Mouse (Mus musculus) stomach, postnatal 0 days (tissue): Measurements from ENCODE around the gene Arhgap31. TPM values are rescaled to one million over a fixed set of nuclear protein-coding genes. Genes with fewer than 3 reads are reported as not detected.

Experiments used
- ATAC-seq: fragments of 200-750 bp; cut with Nextera tagmentation; 2 replicates; pipeline ENCODE4 v1.8.0; 2017; ENCODE audit not compliant: low FRiP score, low TSS enrichment
- DNase-seq: peaks from one replicate; pipeline ENCODE4 v3.0.0-alpha.2; 2016; ENCODE audit warnings: low spot score
- H3K27ac ChIP-seq: fragments of 300-500 bp; sonication (generic); replicated peaks from 2 replicates; pipeline ENCODE4 v1.5.1; 2014; ENCODE audit warnings: mild to moderate bottlenecking, control low read depth
- H3K27me3 ChIP-seq: fragments of 300-500 bp; sonication (generic); 2 replicates; pipeline ENCODE4 v1.6.1; 2014; ENCODE audit warnings: low read length; ENCODE audit not compliant: control insufficient read depth, insufficient read depth
- H3K36me3 ChIP-seq: fragments of 300-500 bp; sonication (generic); 2 replicates; pipeline ENCODE4 v1.6.1; 2014; ENCODE audit warnings: low read length, mixed read lengths; ENCODE audit not compliant: control insufficient read depth, insufficient read depth
- H3K4me1 ChIP-seq: fragments of 300-500 bp; sonication (generic); replicated peaks from 2 replicates; pipeline ENCODE4 v1.6.1; 2014; ENCODE audit warnings: antibody characterized with exemption; ENCODE audit not compliant: control insufficient read depth, insufficient read depth
- H3K4me2 ChIP-seq: fragments of 300-500 bp; sonication (generic); replicated peaks from 2 replicates; pipeline ENCODE4 v1.6.1; 2014; ENCODE audit warnings: low read depth, mild to moderate bottlenecking, control low read depth, moderate library complexity
- H3K4me3 ChIP-seq: fragments of 300-500 bp; sonication (generic); 2 replicates; pipeline ENCODE4 v1.5.1; 2014; ENCODE audit warnings: low read depth, low read length, control low read depth
- H3K9ac ChIP-seq: fragments of 300-500 bp; sonication (generic); 2 replicates; pipeline ENCODE4 v1.6.1; 2014; ENCODE audit warnings: mild to moderate bottlenecking, low read length, control low read depth, mixed read lengths
- H3K9me3 ChIP-seq: fragments of 300-500 bp; sonication (generic); 2 replicates; pipeline ENCODE4 v1.6.1; 2016; ENCODE audit warnings: low read length; ENCODE audit not compliant: control insufficient read depth
- CTCF ChIP-seq: IDR thresholded peaks from 2 replicates; pipeline ENCODE4 v1.5.1; 2016; ENCODE audit warnings: antibody characterized with exemption, low read depth, mild to moderate bottlenecking, moderate library complexity
- EP300 ChIP-seq: optimal IDR thresholded peaks from 2 replicates; pipeline ENCODE3; 2016; ENCODE audit warnings: antibody characterized with exemption
- WGBS: fragments of 180-500 bp; shearing (Covaris S2); extraction: QIAGEN DNeasy Blood & Tissue Kit; methylation state at CpG from one replicate; pipeline ENCODE4 v1.1.7; 2014; 5-methylcytosine and 5-hydroxymethylcytosine counted together
- polyA plus RNA-seq: library from polyadenylated mRNA; unstranded; fragments of >200 nt; fragmentation: Nextera tagmentation; extraction: Ambion mirVana; gene quantifications from 2 replicates; pipeline ENCODE4 v1.2.1, GENCODE M21; 2015

Gene Arhgap31
- polyA plus RNA-seq, 1 experiment from 2014 or later, result 3.1 TPM

DNA sequence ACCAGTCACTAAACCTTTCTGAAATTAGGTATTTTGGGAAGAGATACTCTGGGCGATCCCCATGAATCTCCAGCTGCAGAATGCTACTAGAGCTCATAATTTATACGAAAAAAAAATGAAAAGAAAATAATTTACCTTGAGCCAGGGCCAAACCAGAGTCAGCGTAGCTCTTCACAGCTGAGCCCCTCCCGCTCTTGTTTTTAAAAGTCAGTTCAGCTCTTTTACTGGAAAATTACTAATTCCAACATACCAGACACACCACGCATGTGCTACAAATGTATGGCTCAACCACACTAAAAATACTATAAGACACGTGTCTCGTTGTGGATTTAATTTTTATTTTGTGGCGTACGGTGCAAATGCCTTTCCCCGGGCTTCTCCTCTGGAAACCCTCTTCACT, 50.5 kb downstream of the Arhgap31 start:
- Histone ChIP-seq H3K4me1 (no peaks in the 10 kb centered on the region), H3K27ac (no peak overlapping the region), H3K4me2 (no peak overlapping the region), H3K9me3 (no peaks in the 10 kb centered on the region), H3K4me3 (no peak overlapping the region), H3K9ac (no peak overlapping the region), H3K36me3 (no peaks in the 10 kb centered on the region), H3K27me3 (no peaks in the 10 kb centered on the region)
- ATAC-seq (no peak), DNase-seq (no peak)
- WGBS, result 73% methylated on average over 10 of the region's 10 CpGs
- no peak for TF ChIP-seq CTCF
- no peak for TF ChIP-seq EP300

- Histone ChIP-seq H3K9ac (no peak overlapping the region), H3K4me1 (peaks cover 10% of the 10 kb centered on the region; the same call in 1 of the 2 replicates), H3K27ac (peak overlapping the region; percentile 5; the same call in 1 of the 2 replicates), H3K27me3 (no peaks in the 10 kb centered on the region), H3K4me3 (no peak overlapping the region), H3K9me3 (no peaks in the 10 kb centered on the region), H3K4me2 (no peak overlapping the region), H3K36me3 (no peaks in the 10 kb centered on the region)
- 24% methylated on average over 4 of the region's 4 CpGs for WGBS
- peak; percentile 58; the same call in 1 of the 2 replicates for ATAC-seq
- no peak for DNase-seq
- TF ChIP-seq EP300, result no peak
- TF ChIP-seq CTCF, result no peak
Observed at GRCm38 (mm10) chr16:38654308-38654707, 58.8 kb downstream of the Arhgap31 start.

DNA sequence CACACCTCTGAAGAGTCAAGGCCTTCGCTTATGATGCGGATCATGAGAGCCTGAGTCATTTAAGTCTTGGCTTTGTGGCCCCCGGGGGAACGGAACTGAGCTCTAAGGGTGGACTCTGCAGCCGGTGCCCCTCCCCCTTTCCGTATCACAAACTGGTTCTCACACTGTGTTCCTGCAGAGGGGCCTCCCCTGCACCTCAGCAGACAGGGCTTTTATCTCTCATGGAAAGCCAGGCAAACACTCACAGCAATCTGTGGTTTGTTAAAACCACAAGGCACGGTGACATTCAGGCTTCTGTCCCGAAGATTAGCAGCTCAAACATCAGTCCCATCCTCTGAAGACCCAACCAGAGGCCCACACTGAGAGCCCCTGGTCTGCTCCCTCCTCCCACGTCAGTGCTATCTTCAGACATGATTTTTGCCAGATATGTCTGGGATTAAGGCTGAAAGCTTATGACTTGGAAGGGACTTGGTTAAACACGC, 59.6 kb downstream of the Arhgap31 start:
- Histone ChIP-seq H3K4me1 (peaks cover 12% of the 10 kb centered on the region; the same call in 1 of the 2 replicates), H3K9me3 (no peaks in the 10 kb centered on the region), H3K9ac (no peak overlapping the region; the same call in 1 of the 2 replicates), H3K36me3 (no peaks in the 10 kb centered on the region), H3K4me3 (no peak overlapping the region), H3K27me3 (no peaks in the 10 kb centered on the region), H3K4me2 (peak overlapping the region; percentile 12; the same call in 1 of the 2 replicates), H3K27ac (peak overlapping the region; percentile 5)
- 13% methylated on average over 10 of the region's 10 CpGs for WGBS
- DNase-seq (peak; percentile 45), ATAC-seq (peak; percentile 58)
- TF ChIP-seq EP300, result no peak
- no peak for TF ChIP-seq CTCF

DNA sequence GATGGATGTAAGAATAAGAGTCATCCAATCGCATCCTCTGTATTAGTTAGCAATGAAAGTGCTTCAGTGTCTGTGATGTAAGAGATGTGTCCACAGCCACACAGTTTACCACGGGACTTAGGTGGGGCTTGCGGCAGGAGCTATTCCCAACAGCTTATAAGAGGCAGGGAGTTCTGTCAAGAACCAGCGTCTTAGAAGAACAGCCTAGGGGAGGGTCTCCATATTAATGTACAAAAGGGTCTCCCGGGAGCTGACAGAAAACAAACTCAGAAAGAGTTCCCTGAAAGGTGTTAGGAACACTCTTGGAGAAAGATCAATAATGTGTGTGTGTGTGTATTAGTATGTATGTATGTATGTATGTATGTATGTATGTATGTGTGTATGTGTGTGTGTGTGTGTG, 60.4 kb downstream of the Arhgap31 start:
- H3K4me1 ChIP-seq, result peaks cover 12% of the 10 kb centered on the region; the same call in 1 of the 2 replicates
- TF ChIP-seq EP300 (no peak), CTCF (no peak)
- 72% methylated on average over 5 of the region's 5 CpGs for WGBS
- no peaks in the 10 kb centered on the region for H3K9me3 ChIP-seq
- H3K36me3 ChIP-seq, result no peaks in the 10 kb centered on the region
- H3K9ac ChIP-seq, result no peak overlapping the region
- H3K27ac ChIP-seq, result no peak overlapping the region
- H3K4me3 ChIP-seq, result no peak overlapping the region
- H3K27me3 ChIP-seq, result no peaks in the 10 kb centered on the region
- no peak overlapping the region for H3K4me2 ChIP-seq
- ATAC-seq, result no peak
- no peak for DNase-seq

- Histone ChIP-seq H3K27ac (peak overlapping the region; percentile 49; the same call in 1 of the 2 replicates), H3K4me2 (no peak overlapping the region), H3K36me3 (no peaks in the 10 kb centered on the region), H3K4me1 (peaks cover 12% of the 10 kb centered on the region; the same call in 1 of the 2 replicates), H3K9ac (no peak overlapping the region), H3K9me3 (no peaks in the 10 kb centered on the region), H3K4me3 (no peak overlapping the region), H3K27me3 (no peaks in the 10 kb centered on the region)
- TF ChIP-seq CTCF, result no peak
- DNase-seq (no peak), ATAC-seq (no peak)
- 74% methylated on average over 10 of the region's 10 CpGs for WGBS
Observed at GRCm38 (mm10) chr16:38651721-38652231, 61.3 kb downstream of the Arhgap31 start.

DNA sequence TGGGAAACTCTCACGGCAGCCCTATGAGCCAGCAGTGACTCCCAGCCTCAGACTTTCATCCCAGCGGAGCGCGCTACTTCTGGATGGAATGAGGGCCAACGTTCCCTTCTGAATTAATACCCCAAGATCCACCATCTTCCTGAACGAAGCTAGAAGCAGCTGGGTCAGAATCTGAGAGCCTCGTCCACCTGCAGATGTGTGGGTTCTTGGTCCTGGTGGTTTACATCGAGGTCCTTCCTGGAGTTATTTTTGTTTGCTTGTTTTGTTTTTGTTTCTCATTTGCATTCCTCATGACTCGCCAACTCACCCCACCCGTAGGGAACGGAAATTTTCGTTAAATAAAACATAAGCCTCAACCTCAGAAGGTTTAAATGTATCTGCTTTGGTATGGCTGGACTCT, 61.8 kb downstream of the Arhgap31 start:
- Histone ChIP-seq H3K4me3 (no peak overlapping the region), H3K9ac (no peak overlapping the region), H3K4me2 (no peak overlapping the region), H3K27me3 (no peaks in the 10 kb centered on the region), H3K4me1 (peaks cover 12% of the 10 kb centered on the region; the same call in 1 of the 2 replicates), H3K9me3 (no peaks in the 10 kb centered on the region), H3K36me3 (no peaks in the 10 kb centered on the region), H3K27ac (peak overlapping the region; percentile 49; the same call in 1 of the 2 replicates)
- 71% methylated on average over 12 of the region's 12 CpGs for WGBS
- DNase-seq (no peak), ATAC-seq (no peak)
- TF ChIP-seq CTCF (no peak), EP300 (no peak)
